Mouse (Mus musculus) forebrain, embryonic 16.5 days (tissue): ENCODE measurements at regions not wholly inside any gene's neighbourhood (a gene's known extent, or its start where the extent isn't known, plus 50 kb on each side); places are given as distances from the start of the nearest gene placed in this dataset.

ENCODE experiments used
- ATAC-seq: fragments of 200-750 bp; cut with Nextera tagmentation; 2 replicates; pipeline ENCODE4 v1.8.0; 2017; ENCODE audit warnings: mild to moderate bottlenecking, moderate library complexity
- H3K27ac ChIP-seq: fragments of 300-500 bp; sonication (generic); 2 replicates; pipeline ENCODE4 v1.5.1; 2014; ENCODE audit warnings: low read length, control low read depth
- H3K27me3 ChIP-seq: fragments of 300-500 bp; sonication (generic); replicated peaks from 2 replicates; pipeline ENCODE4 v1.6.1; 2014; ENCODE audit warnings: low read length; ENCODE audit not compliant: control insufficient read depth, insufficient read depth
- H3K36me3 ChIP-seq: fragments of 300-500 bp; sonication (generic); 2 replicates; pipeline ENCODE4 v1.6.1; 2014; ENCODE audit not compliant: control insufficient read depth, insufficient read depth
- H3K4me1 ChIP-seq: fragments of 300-500 bp; sonication (generic); replicated peaks from 2 replicates; pipeline ENCODE4 v1.6.1; 2014; ENCODE audit warnings: low read length; ENCODE audit not compliant: control insufficient read depth, insufficient read depth
- H3K4me2 ChIP-seq: fragments of 300-500 bp; sonication (generic); 2 replicates; pipeline ENCODE4 v1.6.1; 2014; ENCODE audit warnings: mild to moderate bottlenecking, low read length, control low read depth
- H3K4me3 ChIP-seq: fragments of 300-500 bp; sonication (generic); replicated peaks from 2 replicates; pipeline ENCODE4 v1.5.1; 2014; ENCODE audit warnings: mild to moderate bottlenecking, low read length, control low read depth
- H3K9ac ChIP-seq: fragments of 300-500 bp; sonication (generic); replicated peaks from 2 replicates; pipeline ENCODE4 v1.6.1; 2014; ENCODE audit warnings: low read depth, low read length, control low read depth
- H3K9me3 ChIP-seq: fragments of 300-500 bp; sonication (generic); 2 replicates; pipeline ENCODE4 v1.6.1; 2016; ENCODE audit warnings: low read length; ENCODE audit not compliant: control insufficient read depth
- WGBS: fragments of 180-500 bp; shearing (Covaris S2); extraction: QIAGEN DNeasy Blood & Tissue Kit; methylation state at CpG from one replicate; pipeline ENCODE4 v1.1.7; 2014; 5-methylcytosine and 5-hydroxymethylcytosine counted together

GRCm38 (mm10) chr1:57545792-57546685 is 139.1 kb upstream of the Tyw5 start:
- Histone ChIP-seq H3K27me3 (no peaks in the 10 kb centered on the region), H3K27ac (no peak overlapping the region), H3K9me3 (no peaks in the 10 kb centered on the region), H3K36me3 (no peaks in the 10 kb centered on the region), H3K4me2 (no peak overlapping the region), H3K4me1 (peaks cover 4% of the 10 kb centered on the region; the same call in 1 of the 2 replicates), H3K4me3 (no peak overlapping the region), H3K9ac (no peak overlapping the region)
- no peak for ATAC-seq
- 62% methylated on average over 14 of the region's 14 CpGs for WGBS

GRCm38 (mm10) chr1:57561517-57561916 is 154.6 kb upstream of the Tyw5 start:
- no peak for ATAC-seq
- no peaks in the 10 kb centered on the region for H3K27me3 ChIP-seq
- H3K4me3 ChIP-seq = no peak overlapping the region
- H3K27ac ChIP-seq = no peak overlapping the region
- H3K4me1 ChIP-seq = no peaks in the 10 kb centered on the region
- H3K9me3 ChIP-seq = no peaks in the 10 kb centered on the region
- no peak overlapping the region for H3K4me2 ChIP-seq
- no peak overlapping the region for H3K9ac ChIP-seq
- WGBS = 87% methylated on average over 2 of the region's 2 CpGs
- no peaks in the 10 kb centered on the region for H3K36me3 ChIP-seq

GRCm38 (mm10) chr1:57564676-57565075 is 157.8 kb upstream of the Tyw5 start:
- no peaks in the 10 kb centered on the region for H3K4me1 ChIP-seq
- no peak overlapping the region for H3K4me3 ChIP-seq
- no peaks in the 10 kb centered on the region for H3K27me3 ChIP-seq
- H3K36me3 ChIP-seq = no peaks in the 10 kb centered on the region
- H3K4me2 ChIP-seq = no peak overlapping the region
- H3K9me3 ChIP-seq = no peaks in the 10 kb centered on the region; the same call in 1 of the 2 replicates
- no peak overlapping the region for H3K9ac ChIP-seq
- WGBS = 48% methylated on average over 5 of the region's 5 CpGs
- ATAC-seq = no peak
- no peak overlapping the region for H3K27ac ChIP-seq

GRCm38 (mm10) chr1:57572097-57572496 is 165.2 kb upstream of the Tyw5 start:
- H3K27me3 ChIP-seq = no peaks in the 10 kb centered on the region
- ATAC-seq = no peak
- no peaks in the 10 kb centered on the region for H3K4me1 ChIP-seq
- 83% methylated on average over 5 of the region's 5 CpGs for WGBS
- no peaks in the 10 kb centered on the region; the same call in 1 of the 2 replicates for H3K9me3 ChIP-seq
- H3K9ac ChIP-seq = no peak overlapping the region
- H3K4me2 ChIP-seq = no peak overlapping the region
- H3K27ac ChIP-seq = no peak overlapping the region
- H3K36me3 ChIP-seq = no peaks in the 10 kb centered on the region
- no peak overlapping the region for H3K4me3 ChIP-seq

GRCm38 (mm10) chr1:57573829-57574228 is 166.9 kb upstream of the Tyw5 start:
- Histone ChIP-seq H3K27me3 (no peaks in the 10 kb centered on the region), H3K4me1 (no peaks in the 10 kb centered on the region), H3K27ac (no peak overlapping the region), H3K4me3 (no peak overlapping the region), H3K36me3 (no peaks in the 10 kb centered on the region), H3K4me2 (no peak overlapping the region), H3K9me3 (no peaks in the 10 kb centered on the region), H3K9ac (no peak overlapping the region)
- ATAC-seq = no peak
- WGBS = 76% methylated on average over 6 of the region's 6 CpGs

- Histone ChIP-seq H3K27me3 (no peaks in the 10 kb centered on the region), H3K4me2 (no peak overlapping the region), H3K9me3 (no peaks in the 10 kb centered on the region), H3K4me1 (no peaks in the 10 kb centered on the region), H3K9ac (no peak overlapping the region), H3K27ac (no peak overlapping the region), H3K36me3 (no peaks in the 10 kb centered on the region), H3K4me3 (no peak overlapping the region)
- ATAC-seq = no peak
- 99% methylated on average over 6 of the region's 6 CpGs for WGBS
Measured at GRCm38 (mm10) chr1:57574530-57574929, 167.6 kb upstream of the Tyw5 start.

- Histone ChIP-seq H3K4me1 (no peaks in the 10 kb centered on the region), H3K4me3 (no peak overlapping the region), H3K27ac (no peak overlapping the region), H3K27me3 (no peaks in the 10 kb centered on the region), H3K9me3 (no peaks in the 10 kb centered on the region), H3K36me3 (no peaks in the 10 kb centered on the region), H3K9ac (no peak overlapping the region), H3K4me2 (no peak overlapping the region)
- WGBS = 91% methylated on average over 5 of the region's 5 CpGs
- no peak for ATAC-seq
Measured at GRCm38 (mm10) chr1:57576066-57576753, 169.3 kb upstream of the Tyw5 start.

- no peaks in the 10 kb centered on the region for H3K4me1 ChIP-seq
- H3K9me3 ChIP-seq = no peaks in the 10 kb centered on the region
- ATAC-seq = no peak
- H3K27me3 ChIP-seq = no peaks in the 10 kb centered on the region
- H3K36me3 ChIP-seq = no peaks in the 10 kb centered on the region
- no peak overlapping the region for H3K9ac ChIP-seq
- H3K4me3 ChIP-seq = no peak overlapping the region
- H3K27ac ChIP-seq = no peak overlapping the region
- WGBS = 74% methylated on average over 3 of the region's 3 CpGs
- no peak overlapping the region for H3K4me2 ChIP-seq
Measured at GRCm38 (mm10) chr1:57579086-57579485, 172.2 kb upstream of the Tyw5 start.

- 68% methylated on average over 7 of the region's 7 CpGs for WGBS
- no peak for ATAC-seq
- Histone ChIP-seq H3K36me3 (no peaks in the 10 kb centered on the region), H3K27ac (no peak overlapping the region), H3K27me3 (no peaks in the 10 kb centered on the region; the same call in 1 of the 2 replicates), H3K4me3 (no peak overlapping the region), H3K9me3 (no peaks in the 10 kb centered on the region), H3K4me2 (no peak overlapping the region), H3K9ac (no peak overlapping the region), H3K4me1 (no peaks in the 10 kb centered on the region)
Measured at GRCm38 (mm10) chr1:57593707-57594589, 180.0 kb upstream of the Spats2l start.
